Mouse (Mus musculus) liver, embryonic 14.5 days (tissue): ENCODE measurements around the gene Smyd2.

Experiments used
- CTCF ChIP-seq: IDR thresholded peaks from 2 replicates; pipeline ENCODE4 v1.5.1; 2016; ENCODE audit warnings: antibody characterized with exemption, low read depth, control low read depth
- EP300 ChIP-seq: IDR thresholded peaks from 2 replicates; pipeline ENCODE4 v1.6.1; 2016; ENCODE audit warnings: antibody characterized with exemption, low read depth

GRCm38 (mm10) chr1:189899526-189899925 lies 22.6 kb downstream of the Smyd2 start:
- no peak for TF ChIP-seq CTCF
- no peak for TF ChIP-seq EP300
